Mouse (Mus musculus): ENCODE measurements around the gene Il18r1.

Gene Il18r1

DNA sequence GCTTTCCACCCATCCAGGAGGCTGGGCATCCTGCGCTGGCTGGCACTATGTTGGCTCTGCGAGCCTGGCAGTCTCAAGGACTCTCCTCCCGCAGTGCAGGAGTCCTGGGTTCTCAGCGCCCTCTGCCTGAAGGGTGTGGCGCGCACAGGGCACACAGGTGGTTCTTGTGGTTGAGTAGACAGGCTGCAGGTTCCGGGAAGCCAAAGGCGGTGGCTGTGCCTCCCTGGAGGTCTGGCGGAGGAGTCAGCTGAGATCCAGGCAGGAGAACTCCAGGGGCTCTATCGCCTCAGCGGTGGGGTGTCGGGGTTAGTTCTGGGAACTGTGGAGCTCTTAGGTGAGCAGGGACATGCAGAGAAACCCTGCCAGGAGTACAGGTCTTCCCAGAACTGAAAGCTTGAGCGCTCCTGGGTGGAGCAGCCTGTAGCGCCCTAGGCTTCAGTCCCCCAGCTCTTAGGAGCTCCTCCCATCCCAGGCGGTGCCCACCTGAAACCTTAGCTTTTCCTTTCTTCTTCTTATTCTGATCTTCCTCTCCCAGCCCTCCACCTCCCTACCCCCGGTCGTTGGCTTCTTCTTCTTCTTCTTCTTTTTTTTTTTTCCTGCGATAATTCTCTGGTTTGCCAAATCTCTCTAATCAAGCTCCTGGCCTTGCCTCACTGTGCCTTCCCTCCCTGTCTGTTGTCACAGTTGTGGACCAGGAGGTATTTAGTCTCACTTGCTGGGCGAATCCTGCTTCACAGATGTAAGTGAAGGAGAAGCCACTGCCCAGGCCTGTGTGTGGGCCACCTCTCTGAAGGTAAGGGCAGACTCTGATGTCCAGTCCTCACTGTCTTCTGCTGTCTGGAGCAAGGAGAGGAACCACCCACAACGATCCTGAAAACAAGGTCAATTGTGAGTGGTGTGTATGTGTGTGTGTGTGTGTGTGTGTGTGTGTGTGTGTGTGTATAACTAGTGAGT is at the start of gene Il18r1:
Il18r1 (plus strand) TSS at position 76 of the 954 bp plus-strand sequence.
- DNase-seq (ENCODE audit: low read depth, low spot score), result no peak

DNA sequence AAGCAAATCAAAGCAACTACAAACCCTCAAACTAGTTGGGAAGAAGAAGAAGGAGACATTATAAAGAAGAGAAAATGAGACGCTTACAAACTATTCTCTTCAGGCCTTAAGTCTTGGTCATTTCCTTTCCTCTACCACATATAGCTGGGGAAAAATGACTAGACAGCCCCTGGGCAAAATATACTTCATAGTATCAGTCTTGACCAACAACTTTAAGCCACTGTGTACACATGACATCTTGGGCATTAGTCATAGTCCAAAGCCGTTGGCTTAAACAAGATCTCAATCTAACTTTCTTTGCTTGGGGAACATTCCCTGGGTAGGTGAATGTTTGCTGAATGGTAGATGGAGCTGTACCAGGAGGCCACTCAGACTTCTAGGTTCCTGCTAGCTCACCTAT is 48.3 kb upstream of the Il18r1 start:
- DNase-seq (ENCODE audit: low read depth, low spot score), result no peak

DNA sequence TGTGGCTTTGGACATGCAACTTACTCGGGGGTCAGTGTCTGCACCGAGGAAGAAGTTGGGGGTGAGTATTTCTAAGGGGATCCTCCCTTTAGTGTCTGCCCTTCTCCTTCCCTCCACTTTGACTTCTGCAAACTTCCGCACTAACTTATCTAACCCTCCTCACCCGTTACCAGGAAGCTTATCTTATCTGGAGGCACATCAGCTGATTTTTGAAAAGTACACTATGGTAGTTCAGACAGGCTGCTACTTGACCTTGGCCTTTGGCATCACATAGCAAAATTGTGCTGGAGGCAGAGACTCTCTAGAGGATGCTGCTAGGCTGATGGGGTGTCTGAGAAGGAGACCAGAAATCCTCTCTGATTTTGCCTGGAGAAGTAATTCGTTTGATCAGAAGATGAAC is 46.8 kb upstream of the Il18r1 start:
- no peak for DNase-seq (ENCODE audit: low read depth, low spot score)

DNA sequence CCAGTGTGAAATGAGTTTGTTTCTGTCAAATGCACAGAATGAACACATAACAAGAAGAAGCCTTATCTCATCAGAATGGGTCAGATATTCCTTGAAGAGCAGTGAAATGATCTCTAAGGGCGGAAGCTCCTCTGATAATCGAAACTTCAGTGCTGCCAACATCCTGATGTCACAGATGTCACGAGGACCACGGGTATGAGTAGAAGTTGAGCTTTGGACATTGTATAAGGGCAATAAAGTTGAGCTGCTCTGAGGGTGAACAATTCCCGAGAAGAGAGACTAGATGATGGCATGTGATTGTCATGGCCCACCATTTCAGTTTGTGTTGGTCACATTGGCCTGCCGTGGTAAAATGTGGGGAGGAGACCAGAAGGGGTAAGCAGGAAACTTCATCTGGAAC is 41.5 kb upstream of the Il18r1 start:
- DNase-seq (ENCODE audit: low read depth, low spot score), result no peak

GRCm38 (mm10) chr1:40427270-40427669 is 38.1 kb upstream of the Il18r1 start:
- no peak for DNase-seq (ENCODE audit: low read depth, low spot score)

GRCm38 (mm10) chr1:40427901-40428300 is 37.5 kb upstream of the Il18r1 start:
- no peak for DNase-seq (ENCODE audit: low read depth, low spot score)

- DNase-seq (ENCODE audit: low read depth, low spot score), result no peak
Observed at GRCm38 (mm10) chr1:40428910-40429675, 36.3 kb upstream of the Il18r1 start, which contains the start of gene Il1rl1. TSS of gene Il1rl1 (plus strand) at chr1:40429570.

GRCm38 (mm10) chr1:40430143-40430834 is 35.1 kb upstream of the Il18r1 start:
- DNase-seq (ENCODE audit: low read depth, low spot score), result no peak

DNA sequence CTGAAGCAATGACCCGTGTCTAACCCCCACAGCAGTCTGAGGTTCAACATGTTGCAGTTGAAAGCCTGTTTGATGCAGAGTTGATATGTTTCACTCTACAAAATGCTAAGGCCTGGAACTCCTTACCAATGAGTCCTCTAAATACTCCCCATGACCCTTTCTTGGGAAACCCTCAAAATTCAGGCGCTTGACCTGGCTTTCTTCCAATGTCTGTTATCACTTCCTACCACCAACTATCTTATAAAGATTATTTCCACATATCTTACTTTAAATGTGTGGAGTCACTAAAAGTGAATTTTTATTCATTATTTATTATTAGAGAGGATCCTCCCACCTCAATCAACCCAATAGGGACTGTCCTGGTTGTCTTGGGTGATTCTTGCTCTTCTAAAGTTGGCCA is 33.2 kb upstream of the Il18r1 start:
- DNase-seq (ENCODE audit: low read depth, low spot score), result no peak

DNA sequence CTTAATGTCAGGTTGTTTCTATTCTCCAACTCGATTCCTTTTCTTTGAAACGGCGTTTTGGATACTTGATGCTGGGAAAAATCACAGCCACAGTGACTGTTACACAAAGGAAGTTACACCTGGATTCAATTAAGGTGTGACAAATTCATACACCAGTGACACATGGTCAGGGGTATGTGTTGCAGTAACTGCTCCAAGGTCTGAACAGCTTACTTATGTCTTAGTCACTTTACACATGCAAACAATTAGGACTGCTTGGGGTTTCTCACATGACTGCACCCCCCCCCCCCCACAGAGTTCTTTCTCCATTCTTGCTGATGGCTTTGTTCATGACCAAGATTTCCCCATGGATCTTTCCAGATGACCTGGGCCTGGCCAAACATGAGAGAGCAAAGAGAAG is 29.4 kb upstream of the Il18r1 start:
- DNase-seq (ENCODE audit: low read depth, low spot score), result no peak

- no peak for DNase-seq (ENCODE audit: low read depth, low spot score)
Observed at GRCm38 (mm10) chr1:40437340-40437739, 28.0 kb upstream of the Il18r1 start.

GRCm38 (mm10) chr1:40439504-40439903 is 25.8 kb upstream of the Il18r1 start:
- DNase-seq (ENCODE audit: low read depth, low spot score), result no peak

DNA sequence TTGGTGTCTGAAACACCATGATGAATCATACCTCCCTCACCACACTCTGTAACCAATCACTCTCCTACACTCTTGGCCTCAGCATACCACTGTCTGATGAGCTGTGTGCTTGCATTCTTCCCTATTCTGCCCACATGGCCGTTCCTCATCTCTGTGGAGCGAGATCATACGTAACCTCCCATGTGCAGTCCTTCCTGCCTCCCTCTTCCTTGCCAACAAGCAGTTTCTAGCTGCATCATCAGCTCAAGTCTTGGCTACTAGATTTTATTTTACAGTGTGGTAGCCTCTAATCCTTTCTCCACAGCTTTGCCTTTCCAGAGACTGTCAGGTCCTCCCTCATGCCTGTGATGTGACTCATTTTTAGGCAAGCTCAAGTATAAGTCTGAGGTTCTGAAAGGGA is 20.6 kb upstream of the Il18r1 start:
- DNase-seq (ENCODE audit: low read depth, low spot score), result no peak

GRCm38 (mm10) chr1:40467306-40467705 is 2.0 kb downstream of the Il18r1 start:
- no peak for DNase-seq (ENCODE audit: low read depth, low spot score)

GRCm38 (mm10) chr1:40468805-40469204 is 3.5 kb downstream of the Il18r1 start:
- no peak for DNase-seq (ENCODE audit: low read depth, low spot score)

GRCm38 (mm10) chr1:40469900-40470299 is 4.5 kb downstream of the Il18r1 start:
- no peak for DNase-seq (ENCODE audit: low read depth, low spot score)

DNA sequence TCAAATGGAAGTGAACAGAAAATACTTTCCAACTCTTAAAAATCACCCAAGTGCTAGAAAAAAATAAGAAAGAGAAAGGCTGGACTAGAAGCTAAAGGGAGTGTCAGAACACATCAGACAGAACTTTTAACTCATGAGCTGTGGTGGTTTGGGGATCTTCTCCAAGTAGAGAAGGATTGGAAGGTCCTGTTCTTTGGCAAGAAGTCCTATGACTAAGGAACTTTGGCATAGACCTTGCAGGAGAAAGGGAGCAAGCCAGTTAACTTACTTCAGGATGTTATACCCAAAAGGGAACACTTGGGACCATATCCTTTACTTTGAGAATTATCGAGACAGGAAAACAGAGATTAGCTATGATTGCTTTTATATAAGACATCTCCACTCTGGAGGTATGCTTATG is 7.0 kb downstream of the Il18r1 start:
- no peak for DNase-seq (ENCODE audit: low read depth, low spot score)

- DNase-seq (ENCODE audit: low read depth, low spot score), result no peak
Observed at GRCm38 (mm10) chr1:40473640-40474039, 8.3 kb downstream of the Il18r1 start.

DNA sequence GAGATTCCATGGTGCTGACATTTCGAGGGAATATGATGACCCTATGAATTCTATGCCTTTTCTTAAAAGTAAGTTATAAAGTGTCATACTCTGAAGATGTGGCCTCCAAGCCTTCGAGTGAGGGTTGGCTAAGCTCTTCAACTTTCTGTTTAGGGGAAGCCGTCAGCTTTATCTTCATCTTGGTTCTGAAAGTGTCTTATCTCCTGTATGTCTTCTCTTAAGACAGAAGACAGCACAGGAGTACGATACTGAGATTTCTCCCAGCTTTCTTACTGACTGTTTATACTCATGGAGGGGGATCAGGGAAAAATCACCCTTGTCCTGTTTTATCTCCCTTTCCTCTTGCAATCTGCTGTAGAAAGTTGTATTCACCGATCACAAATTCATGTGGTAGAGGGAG is 9.0 kb downstream of the Il18r1 start:
- DNase-seq (ENCODE audit: low read depth, low spot score), result no peak

GRCm38 (mm10) chr1:40475697-40476096 is 10.3 kb downstream of the Il18r1 start:
- no peak for DNase-seq (ENCODE audit: low read depth, low spot score)

DNA sequence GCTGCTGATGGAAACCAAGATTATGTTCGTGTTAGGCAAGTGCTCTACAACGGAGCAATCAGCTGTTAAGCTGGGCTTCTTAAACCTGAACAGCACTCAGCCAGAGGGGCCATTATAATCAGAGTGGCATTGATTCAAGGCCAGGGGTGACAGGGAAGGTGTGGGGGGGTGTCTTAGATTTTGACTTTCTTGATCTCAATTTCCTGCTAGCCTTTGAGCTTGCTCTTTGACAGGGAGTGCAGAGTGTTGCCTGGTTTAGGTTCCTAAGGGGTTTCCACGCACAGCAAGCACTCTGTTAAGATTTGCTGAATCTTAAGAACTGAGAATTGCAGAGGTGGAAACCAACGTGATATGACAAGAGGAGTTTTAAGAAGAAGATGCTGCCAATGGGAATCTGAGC is 11.4 kb downstream of the Il18r1 start:
- DNase-seq (ENCODE audit: low read depth, low spot score), result no peak

DNA sequence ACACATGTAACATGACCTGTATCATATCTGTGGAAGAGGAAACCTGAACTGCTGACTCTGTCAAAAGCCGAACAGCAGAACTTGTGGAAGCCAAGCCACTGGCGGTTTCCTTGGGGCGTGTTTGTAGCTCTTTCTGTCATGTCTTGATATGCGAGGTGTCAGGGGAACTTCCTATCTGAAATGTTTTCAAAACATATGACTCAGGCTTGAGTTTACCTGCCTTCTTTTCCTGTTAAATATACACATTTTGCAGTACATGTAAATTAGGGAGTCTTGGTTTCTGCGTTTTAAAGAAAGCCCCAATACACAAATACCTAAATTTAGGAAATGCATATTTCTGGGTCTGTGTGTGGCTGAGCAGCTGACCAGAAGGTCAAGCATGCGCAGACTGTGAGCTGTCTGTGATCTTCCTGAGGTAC is 14.2 kb downstream of the Il18r1 start:
- no peak for DNase-seq (ENCODE audit: low read depth, low spot score)

Data from embryo, embryonic 11.5 days (tissue).